Mouse (Mus musculus) E14TG2a.4 (cell line): ENCODE results near the gene Col6a6.

Source experiments
- H3K27me3 ChIP-seq: 2 replicates; pipeline ENCODE4 v1.6.1; 2014; ENCODE audit warnings: low read length, control low read depth; ENCODE audit not compliant: insufficient read depth
- H3K36me3 ChIP-seq: 2 replicates; pipeline ENCODE4 v1.6.1; 2014; ENCODE audit warnings: low read length, control low read depth; ENCODE audit not compliant: insufficient read depth
- H3K4me1 ChIP-seq: replicated peaks from 2 replicates; pipeline ENCODE4 v1.6.1; 2014; ENCODE audit warnings: low read depth, low read length, control low read depth
- H3K4me3 ChIP-seq: replicated peaks from 2 replicates; pipeline ENCODE4 v1.5.1; 2014; ENCODE audit warnings: mild to moderate bottlenecking, low read length
- H3K9me3 ChIP-seq: 2 replicates; pipeline ENCODE4 v1.6.1; 2014; ENCODE audit warnings: low read length, control low read depth
- CTCF ChIP-seq: conservative IDR thresholded peaks from 2 replicates; pipeline ENCODE4 v1.5.1; 2014; ENCODE audit warnings: low read length
- NANOG ChIP-seq: IDR thresholded peaks from 2 replicates; pipeline ENCODE4 v1.6.1; 2014; ENCODE audit warnings: borderline replicate concordance, low read length, mixed read lengths
- POU5F1 ChIP-seq: IDR thresholded peaks from 2 replicates; pipeline ENCODE4 v1.6.1; 2014; ENCODE audit warnings: low read length, borderline replicate concordance

Col6a6 gene

DNA sequence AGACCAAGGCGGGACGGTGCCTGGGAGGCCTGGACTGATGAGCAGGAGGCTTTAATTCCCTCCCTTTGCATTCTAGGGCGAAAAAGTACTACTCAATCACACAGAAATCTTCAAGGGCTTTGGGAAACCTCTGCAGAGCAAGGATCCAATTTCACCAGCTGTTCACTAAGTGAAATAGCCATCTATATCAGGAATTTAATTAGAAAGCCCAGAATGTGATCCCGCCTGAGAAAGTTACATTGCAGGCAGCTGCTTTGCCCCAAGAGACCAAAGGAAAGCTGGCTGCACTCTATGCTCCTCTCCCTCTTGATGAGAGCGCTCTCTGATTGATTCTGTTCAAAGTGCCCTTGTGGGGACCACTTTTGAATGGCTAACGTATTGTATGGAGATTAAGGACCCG lies 16.5 kb downstream of the Col6a6 start:
- Histone ChIP-seq H3K4me1 (0 out of 2 replicates have a peak, but pooled peaks cover 2% of the 10 kb centered on the region), H3K36me3 (no peaks in the 10 kb centered on the region), H3K4me3 (no peak overlapping the region), H3K9me3 (no peaks in the 10 kb centered on the region), H3K27me3 (peaks cover 5% of the 10 kb centered on the region)
- TF ChIP-seq CTCF: no peak

DNA sequence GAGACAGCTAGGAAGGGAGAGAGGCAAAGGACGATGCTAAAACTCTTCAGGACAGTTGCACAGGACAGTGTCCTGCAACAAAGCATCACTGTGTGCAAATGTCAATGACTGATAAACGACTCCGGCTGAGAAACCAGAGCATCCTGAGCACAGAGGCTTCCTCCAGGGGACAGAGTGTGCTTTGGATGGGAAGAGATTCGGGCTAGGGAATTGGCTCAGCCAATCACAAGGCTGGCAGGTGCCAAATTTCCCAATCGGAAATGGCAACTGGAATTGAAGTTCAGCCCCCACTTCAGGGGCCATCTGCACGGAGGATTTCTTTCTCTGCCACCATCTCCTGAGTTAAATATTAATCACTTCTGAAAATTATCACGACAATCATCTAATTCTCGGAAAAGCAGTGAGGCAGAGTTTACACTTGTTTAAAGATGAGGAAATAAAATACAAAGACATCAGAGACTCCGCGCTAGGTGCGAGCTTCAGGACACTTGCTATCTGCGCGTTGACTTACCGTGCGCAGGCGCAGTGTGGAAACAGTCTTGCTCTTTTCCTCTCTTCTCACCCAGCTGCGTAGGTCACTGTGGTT lies 18.9 kb downstream of the Col6a6 start:
- H3K9me3 ChIP-seq: no peaks in the 10 kb centered on the region
- peak overlapping the region; percentile 29; the same call in 1 of the 2 replicates for H3K4me3 ChIP-seq
- peaks cover 5% of the 10 kb centered on the region for H3K27me3 ChIP-seq
- 0 out of 2 replicates have a peak, but pooled peaks cover 2% of the 10 kb centered on the region for H3K4me1 ChIP-seq
- H3K36me3 ChIP-seq: no peaks in the 10 kb centered on the region
- no peak for TF ChIP-seq NANOG
- TF ChIP-seq CTCF: no peak
- no peak for TF ChIP-seq POU5F1

DNA sequence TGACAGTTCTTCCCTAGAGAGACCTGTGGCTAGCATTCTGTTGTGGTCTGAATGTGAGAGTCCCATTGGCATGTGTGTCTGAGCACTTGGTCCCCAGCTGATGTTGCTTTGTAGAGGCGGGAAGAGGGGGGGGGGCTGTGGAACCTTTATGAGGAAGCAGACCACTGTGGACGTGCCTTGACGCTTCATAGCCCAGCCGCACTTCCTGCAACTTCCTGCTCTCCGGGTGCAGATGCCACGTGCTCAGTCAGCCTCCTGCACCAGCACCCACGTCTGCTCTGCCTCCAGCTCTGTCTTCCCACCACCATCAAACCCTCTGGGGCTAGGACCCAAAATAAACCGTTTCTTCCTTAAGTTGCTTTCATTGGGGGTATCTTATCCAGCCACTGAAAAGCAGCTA lies 24.5 kb downstream of the Col6a6 start:
- Histone ChIP-seq H3K36me3 (no peaks in the 10 kb centered on the region), H3K4me1 (no peaks in the 10 kb centered on the region), H3K27me3 (no peaks in the 10 kb centered on the region), H3K4me3 (no peak overlapping the region), H3K9me3 (no peaks in the 10 kb centered on the region)
- TF ChIP-seq CTCF (no peak), POU5F1 (no peak), NANOG (no peak)

DNA sequence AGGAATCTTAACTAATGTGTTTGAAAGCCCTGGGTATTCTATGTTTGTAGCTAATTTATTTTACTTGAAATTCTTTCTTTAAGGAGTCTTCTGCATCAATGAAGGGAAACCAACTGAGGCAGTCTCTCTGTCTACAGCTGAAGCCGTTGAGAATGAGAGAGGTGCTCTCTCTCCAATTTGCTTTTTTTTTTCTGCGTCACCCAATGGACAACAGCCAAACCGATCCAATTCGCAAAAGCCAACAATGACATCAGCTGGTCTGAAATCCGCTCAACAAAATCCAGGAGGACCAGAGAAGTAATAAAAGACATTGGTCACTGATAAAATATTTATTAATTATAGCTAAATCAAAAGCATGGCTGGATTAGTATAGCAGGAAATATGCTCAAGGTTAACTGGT lies 26.5 kb downstream of the Col6a6 start:
- no peaks in the 10 kb centered on the region for H3K27me3 ChIP-seq
- H3K4me1 ChIP-seq: no peaks in the 10 kb centered on the region
- TF ChIP-seq NANOG: no peak
- no peak for TF ChIP-seq POU5F1
- no peak overlapping the region for H3K4me3 ChIP-seq
- no peaks in the 10 kb centered on the region for H3K9me3 ChIP-seq
- no peaks in the 10 kb centered on the region for H3K36me3 ChIP-seq

DNA sequence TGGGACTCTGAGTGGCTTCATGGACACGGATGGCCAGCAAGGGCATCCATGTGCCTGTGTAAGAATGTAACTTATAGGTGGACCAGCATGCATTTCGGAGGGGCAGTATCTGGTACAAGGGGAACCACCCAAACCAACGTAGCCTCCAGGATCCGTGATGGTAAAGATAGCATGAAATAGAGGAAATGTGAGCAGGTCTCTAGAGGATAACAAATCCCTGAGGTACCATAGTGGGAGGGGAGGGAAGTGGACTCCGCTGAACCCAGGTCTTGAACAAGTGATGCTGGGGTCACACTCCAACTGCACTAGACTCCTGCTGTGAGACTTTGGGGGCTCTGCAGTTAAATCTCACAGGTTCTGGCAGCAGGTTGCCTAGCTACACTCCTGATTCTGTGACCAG lies 27.7 kb downstream of the Col6a6 start:
- Histone ChIP-seq H3K9me3 (no peaks in the 10 kb centered on the region), H3K36me3 (no peaks in the 10 kb centered on the region), H3K27me3 (no peaks in the 10 kb centered on the region), H3K4me3 (no peak overlapping the region), H3K4me1 (no peaks in the 10 kb centered on the region)
- TF ChIP-seq NANOG: no peak
- no peak for TF ChIP-seq POU5F1
- TF ChIP-seq CTCF: no peak

DNA sequence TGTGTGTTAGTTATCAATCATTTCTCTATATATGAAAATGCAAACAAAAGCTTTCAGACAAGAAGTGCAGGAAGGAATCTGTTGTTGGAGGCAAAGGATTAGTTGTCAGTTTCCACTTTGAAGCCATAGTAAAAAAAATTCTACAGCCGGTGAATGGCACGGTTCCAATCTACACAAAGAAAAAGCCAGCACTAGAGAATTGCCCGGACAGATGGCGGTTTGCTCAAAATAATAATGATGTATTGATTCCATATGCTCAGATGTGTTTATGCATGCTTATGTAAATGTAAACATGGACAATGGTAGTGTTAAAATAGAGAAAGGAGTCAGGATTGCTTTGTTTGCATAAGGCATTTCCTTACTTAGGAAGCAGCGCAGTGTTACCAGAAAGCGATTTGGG lies 31.8 kb downstream of the Col6a6 start:
- Histone ChIP-seq H3K27me3 (no peaks in the 10 kb centered on the region), H3K36me3 (no peaks in the 10 kb centered on the region), H3K4me1 (no peaks in the 10 kb centered on the region), H3K9me3 (no peaks in the 10 kb centered on the region), H3K4me3 (no peak overlapping the region)
- TF ChIP-seq CTCF (no peak), NANOG (no peak)

DNA sequence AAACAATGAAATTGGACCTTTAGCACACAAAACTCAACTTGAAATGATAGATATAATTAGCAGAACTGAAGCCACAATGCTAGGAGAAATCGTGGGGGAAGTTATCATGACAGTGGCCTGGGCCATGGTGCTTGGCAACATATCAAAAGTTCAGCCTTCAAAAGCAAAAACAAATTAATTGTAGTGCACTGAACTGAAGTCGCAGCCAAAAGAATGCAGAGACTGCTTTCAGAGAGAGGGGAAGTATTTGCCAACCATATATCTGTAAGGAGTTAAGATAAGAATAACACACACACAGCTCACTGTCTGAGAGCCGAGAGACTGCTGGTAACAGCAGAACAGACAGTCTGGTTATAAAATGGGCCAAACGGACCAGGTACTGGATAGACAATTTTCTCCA lies 33.0 kb downstream of the Col6a6 start:
- Histone ChIP-seq H3K36me3 (no peaks in the 10 kb centered on the region), H3K27me3 (no peaks in the 10 kb centered on the region), H3K4me3 (no peak overlapping the region), H3K9me3 (no peaks in the 10 kb centered on the region), H3K4me1 (no peaks in the 10 kb centered on the region)
- TF ChIP-seq CTCF (no peak), NANOG (no peak), POU5F1 (no peak)

DNA sequence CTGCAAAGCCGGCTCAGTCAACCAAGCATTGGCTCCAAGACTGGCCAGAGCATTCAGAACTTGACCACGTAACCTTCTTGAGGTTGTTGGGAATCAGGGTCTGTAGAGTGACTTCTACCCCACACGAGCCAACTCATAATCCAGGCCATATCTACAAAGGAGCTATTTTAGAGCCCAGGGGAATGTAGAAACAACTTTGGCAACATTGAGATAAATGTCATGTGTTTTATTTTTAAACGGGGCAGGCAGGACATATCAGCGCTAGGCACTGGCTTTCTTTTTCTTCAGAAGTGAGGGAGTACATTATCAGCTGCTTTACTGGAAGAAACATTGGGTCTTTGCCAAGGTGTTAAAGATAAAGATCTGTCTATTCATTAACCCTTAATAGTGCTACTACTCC lies 36.1 kb downstream of the Col6a6 start:
- H3K4me3 ChIP-seq: no peak overlapping the region
- H3K4me1 ChIP-seq: no peaks in the 10 kb centered on the region
- no peaks in the 10 kb centered on the region for H3K36me3 ChIP-seq
- no peaks in the 10 kb centered on the region for H3K9me3 ChIP-seq
- TF ChIP-seq CTCF: no peak
- no peak for TF ChIP-seq POU5F1
- TF ChIP-seq NANOG: no peak
- H3K27me3 ChIP-seq: no peaks in the 10 kb centered on the region

DNA sequence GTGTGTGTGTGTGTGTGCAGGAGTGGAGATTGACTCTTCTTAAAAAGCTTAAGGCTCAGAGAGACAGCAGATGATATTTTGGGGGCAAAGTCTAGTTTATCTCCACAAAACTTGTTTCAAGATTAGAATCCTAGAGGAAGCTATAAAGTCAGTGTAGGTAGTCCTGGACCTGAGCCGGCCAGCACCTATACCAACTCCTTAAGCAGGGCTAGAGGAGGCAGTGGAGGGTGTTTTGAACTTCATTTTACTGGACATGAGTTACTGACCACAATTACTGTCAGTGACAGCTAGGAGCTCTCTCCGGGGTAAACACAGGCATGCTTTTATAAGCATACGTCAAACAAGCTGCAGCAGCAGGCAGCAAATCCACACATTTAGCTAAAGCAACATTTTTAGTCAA lies 39.8 kb downstream of the Col6a6 start:
- no peak overlapping the region for H3K4me3 ChIP-seq
- TF ChIP-seq POU5F1 (no peak), NANOG (no peak), CTCF (no peak)
- H3K27me3 ChIP-seq: no peaks in the 10 kb centered on the region

More for the DNA sequence above, 39.8 kb downstream of the Col6a6 start:
- H3K4me1 ChIP-seq: no peaks in the 10 kb centered on the region
- no peaks in the 10 kb centered on the region for H3K9me3 ChIP-seq
- H3K36me3 ChIP-seq: no peaks in the 10 kb centered on the region
